Mouse (Mus musculus) left cerebral cortex, adult 9 months (tissue): ENCODE data around the gene Itgb3bp.

Source experiments
- DNase-seq, 2 experiments: peaks; one replicate each; pipeline ENCODE4 v3.0.0; 2022; ENCODE audit warnings: low spot score in 2 of 2

Itgb3bp gene

DNA sequence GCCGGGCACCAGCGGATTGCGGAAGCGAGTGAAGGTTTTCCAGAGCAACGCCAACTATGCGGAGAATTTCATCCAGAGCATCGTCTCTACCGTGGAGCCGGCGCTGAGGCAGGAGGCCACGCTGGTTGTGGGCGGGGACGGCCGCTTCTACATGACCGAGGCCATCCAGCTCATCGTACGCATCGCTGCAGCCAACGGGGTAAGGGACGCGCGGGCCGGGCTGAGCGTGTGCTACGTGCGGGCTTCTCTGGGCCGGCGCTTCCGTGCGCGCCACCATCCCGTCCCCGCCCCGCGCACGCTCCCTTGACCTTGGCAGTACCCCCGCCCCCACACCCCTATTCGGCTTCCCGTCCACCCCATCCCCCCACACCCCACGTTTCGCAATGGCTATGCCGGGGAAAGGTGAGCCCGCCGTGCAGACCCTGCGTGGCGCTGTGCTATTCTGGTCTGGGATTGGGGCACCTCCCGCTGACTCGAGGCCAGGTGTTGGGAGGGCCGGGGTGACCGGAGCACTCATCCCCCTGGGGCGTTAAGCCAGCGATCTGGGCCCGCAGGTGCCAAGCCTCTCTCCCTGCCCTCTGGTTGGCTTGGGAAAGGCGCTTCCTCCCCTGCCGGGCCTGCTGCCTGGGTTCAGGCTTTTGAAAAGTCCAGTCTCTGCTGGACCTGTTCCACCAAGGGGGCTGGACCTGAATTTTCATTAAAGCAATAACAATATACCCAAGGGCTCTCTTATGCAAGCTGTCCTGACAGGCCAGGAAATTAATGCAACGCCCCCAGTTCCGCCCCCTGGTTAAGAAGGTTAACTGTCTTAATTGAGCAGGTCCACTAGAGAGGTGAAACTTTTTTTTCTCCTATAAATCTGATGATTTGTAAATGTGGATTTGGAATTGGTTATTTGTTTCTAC lies at the start of gene Itgb3bp:
Gene Itgb3bp (minus strand): TSS at position 201 of the 905 bp plus-strand sequence.
- peak; percentile 39 to 68 for DNase-seq

DNA sequence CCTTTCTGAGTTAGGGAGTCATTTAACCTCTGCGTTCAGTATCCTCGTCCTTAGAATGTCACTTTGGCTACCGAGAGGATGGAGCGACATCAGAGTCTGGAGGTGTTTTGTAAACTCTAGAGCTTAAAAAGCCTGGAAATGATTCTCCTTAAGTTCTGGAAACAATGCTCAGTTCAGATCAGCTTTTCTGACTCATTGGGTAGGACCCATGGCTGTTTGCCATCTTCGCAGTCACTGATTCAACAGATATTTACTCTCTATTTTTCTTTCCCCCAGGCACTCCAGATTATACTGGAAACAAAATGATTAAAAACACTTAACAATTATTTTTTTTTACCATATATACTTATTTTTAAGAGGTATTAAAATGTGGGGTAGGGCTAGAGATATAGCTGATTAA lies 49.7 kb upstream of the Itgb3bp start:
- DNase-seq: no peak

DNA sequence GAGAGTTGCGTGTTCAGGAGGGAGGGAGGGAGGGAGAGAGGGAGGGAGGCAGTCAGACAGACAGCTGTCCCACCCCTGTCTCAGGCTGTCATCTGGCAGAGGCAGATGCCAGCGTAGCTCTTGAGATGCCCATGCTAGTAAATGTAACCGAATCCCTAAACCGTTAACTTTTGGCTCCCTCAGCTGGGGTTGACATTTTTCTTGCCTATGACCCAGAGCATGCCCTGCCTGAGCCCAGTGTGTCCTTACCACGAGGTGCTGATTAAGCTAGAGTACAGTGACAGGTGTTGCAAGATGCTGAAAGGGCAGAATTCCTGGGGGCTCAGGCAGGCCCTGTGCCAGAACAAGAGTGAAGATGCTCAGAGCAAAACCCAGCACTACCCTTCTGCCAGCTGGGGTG lies 44.8 kb upstream of the Itgb3bp start:
- DNase-seq: no peak

DNA sequence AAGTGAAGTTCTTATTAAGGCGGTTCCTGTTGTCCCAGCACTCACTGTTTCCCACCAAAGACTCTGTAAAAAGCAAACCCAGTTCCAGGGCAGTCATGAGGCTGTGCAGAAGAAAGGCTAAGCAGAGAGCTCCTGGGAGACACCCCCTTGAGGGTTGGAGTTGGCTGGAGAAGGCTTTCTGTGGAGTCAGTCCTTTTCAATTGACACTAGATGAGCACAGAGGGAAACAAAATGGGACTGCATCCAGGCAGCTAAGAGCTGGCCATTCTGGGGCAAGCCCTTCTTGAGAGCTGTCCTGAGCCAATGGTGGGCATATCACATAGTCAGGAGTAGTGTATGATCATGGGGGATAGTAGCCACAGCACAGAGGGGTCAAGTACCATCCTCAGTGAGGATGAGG lies 44.3 kb upstream of the Itgb3bp start:
- peak in 1 of 2 experiments; percentile 8 for DNase-seq

DNA sequence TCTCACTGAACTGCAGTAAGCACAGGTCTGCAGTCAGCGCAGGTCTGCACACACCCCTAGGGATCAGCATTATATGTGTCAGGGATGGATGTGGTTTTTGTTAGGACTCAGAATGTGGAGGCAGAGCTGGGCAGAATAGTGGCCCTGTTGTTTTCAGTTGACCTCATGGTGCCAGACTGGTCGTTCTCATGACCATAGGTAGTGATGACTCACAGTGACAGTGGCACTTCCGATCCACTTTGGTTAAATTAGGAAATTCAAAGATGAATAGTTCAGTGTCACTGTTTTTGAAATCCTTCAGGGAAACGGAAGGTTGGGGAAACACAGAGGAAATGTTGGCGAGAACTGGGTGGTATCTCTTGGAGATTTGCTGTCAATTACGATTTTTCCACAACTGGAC lies 43.3 kb upstream of the Itgb3bp start:
- DNase-seq: no peak

DNA sequence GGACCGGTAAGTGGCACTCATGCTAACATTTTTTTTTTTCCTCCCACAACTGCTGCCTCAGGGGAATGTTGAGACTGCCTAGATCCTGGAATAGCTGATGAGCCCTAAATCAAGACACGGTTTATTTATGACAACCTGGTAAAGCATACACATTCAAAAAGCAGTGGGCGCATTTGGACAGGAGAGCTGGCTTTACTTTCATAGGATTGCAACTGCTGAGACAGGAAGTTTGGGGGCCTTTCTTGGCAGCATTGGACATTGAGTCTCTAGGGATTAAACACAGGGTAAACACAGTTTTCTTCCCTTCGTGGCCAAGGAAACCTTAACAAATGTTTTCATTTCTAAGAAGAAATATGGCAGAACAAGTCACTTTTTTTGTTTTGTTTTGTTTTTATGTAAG lies 40.5 kb upstream of the Itgb3bp start:
- peak in 1 of 2 experiments; percentile 13 for DNase-seq

DNA sequence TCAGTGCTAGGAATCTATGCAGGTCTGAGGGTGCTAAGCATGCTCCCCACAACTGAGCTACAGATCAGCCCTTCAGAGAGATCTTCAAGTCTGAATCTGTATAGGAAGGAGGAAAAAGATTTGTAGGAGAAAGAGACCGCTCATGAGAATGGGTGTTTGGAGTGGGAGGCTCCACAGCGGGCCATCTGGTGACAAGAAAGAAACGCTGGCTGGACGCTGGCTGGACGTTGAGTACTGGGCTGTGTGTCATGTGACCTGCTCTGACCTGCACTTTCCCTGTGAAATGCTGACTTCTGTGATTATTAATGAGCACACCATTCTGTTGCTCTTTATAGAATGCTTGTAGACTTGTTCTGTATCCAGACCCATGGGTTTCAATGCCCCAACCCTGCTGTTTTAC lies 39.7 kb upstream of the Itgb3bp start:
- DNase-seq: peak in 1 of 2 experiments; percentile 10

DNA sequence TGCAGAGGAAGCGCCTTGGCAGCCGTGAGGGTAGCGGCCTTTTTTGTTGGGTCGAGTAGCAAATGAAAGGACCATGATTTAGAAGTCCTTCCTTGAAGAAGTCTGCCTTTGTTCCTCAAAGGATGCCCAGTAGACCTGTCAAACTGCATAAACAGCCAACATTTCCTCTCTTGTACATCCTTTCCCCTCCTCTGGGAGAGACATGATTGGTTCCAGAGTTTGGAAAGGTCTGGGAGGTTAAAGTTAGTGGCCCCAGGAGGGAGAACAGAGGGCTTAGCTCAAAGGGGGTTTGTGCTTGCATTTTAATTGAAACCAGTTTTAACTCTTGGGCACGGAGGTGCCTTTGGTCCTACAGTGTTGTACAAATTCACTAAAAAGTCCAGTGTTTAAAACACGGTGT lies 36.9 kb upstream of the Itgb3bp start:
- no peak for DNase-seq

DNA sequence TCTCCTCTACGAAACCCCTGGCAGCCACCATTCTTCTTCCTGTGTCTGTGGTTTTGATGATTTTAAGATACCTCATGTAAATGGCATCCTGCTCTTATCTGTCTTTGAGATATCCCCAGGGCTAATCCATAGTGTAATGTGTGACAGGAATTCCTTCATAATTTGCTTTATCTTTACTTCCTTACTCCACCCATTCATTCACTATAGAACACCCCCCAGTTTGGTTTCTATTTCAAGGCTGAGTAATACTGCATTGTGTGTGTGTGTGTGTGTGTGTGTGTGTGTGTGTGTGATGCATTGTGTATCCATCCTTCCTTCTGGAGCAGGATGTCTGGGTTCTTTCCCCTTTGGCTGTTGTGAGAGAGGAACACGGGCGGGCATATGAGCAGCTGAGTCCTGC lies 29.7 kb upstream of the Itgb3bp start:
- no peak for DNase-seq

DNA sequence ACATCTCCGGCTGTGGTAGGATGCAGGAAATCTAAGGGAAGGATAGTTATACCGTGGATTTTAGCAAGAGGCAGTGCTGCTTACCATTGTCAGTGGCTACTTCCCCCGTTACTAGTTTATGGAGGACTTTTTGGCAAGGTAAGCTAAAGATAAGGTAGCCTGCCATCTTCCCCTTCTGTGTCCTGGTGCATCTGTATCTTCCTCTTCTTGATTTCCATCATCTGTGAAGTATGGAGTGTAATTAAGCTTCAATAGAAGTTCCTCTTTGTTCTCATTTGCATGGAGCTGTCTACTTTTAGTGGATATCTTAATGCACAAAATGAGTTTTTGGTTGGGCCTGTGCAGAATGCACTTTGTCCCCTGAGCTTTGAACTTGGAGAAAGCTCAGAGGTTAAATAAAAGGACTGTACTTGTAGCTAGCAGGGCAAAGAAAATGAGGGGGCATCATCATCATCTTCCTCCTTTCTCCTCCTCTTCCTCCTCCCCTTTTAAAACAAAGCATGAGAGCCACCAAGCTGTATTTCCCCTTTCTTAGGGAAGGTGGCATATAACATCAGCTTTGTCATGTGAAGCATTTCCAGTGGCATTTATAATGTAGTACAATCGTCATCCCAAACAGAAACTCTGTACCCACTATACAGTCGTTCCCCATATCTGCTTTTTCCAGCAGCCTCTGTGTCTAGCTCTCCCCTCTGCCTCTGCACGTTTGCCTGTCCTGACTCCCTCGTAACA lies 28.6 kb upstream of the Itgb3bp start:
- no peak for DNase-seq

DNA sequence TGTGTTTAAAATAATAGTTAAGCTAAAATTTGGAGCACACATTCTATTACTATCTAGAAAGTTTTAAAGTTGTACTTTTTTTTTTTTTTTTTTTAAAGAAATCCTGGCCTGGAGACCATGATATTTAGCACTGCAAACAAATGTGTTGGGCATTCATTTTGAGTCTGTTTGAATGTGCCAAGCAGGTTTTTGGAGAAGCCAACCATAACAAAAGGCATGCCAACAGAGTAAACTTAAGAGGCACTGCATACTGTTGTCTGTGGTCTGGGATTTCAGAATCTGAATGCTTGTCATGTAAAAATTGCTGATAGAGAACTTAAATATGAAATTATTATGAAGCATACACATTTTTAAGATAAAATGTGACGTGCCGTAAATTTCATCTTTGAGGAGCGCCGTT lies 27.6 kb upstream of the Itgb3bp start:
- no peak for DNase-seq

DNA sequence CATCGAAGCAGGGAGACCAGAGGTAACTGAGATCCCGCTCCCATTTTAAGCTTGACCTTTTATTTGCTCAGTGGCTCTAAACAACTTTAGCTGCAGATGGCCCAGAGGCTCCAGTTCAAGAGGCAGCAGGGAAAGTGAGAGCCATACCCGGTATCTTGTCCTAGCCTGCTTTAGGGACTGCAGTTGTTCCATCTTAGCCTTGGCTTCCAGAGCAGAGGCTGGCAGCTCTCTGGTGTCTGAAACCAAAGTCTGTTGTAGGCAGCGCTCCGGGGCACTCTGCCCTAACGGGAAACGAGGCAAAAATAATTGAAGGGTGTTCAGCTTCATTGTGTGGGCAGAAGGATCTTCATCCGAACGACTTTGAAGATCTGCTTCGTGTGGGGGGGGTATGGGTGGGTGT lies 25.8 kb upstream of the Itgb3bp start:
- DNase-seq: no peak

DNA sequence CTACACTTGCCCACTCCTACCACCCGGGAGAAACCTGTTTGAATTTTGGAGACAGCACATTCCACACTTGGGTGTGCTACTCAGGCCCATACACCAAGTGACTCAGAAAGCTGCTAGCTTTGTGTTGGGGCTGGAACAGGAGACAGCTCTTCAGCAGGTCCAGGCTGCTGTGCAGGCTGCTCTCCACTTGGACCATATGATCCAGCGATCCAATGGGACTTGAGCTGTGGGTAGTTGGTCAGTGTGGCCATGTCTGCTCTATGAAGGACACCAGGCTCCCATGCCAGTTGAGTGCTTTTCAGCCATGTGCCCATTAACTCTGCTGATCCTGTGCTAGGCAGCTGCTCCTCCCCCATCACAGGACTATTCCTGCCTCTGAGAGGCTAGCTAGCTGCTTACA lies 24.3 kb upstream of the Itgb3bp start:
- DNase-seq: no peak

DNA sequence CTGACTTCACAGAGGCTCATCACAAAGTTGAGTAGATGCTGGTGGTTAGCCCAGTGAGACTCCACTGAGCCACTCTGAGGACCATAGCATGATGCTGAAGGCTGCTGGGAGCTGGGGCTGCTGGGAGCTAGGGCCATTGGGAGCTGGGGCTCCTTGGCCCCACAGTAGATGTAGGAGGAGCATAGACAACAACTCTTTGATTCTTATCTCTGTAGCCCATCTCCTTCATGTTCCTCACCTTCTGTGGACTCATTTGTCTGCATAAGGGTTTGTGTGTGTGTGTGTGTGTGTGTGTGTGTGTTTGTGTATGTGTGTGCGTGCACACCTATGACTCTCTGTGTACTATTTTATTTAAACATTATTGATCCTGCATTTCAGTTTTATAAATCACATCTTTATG lies 18.3 kb upstream of the Itgb3bp start:
- no peak for DNase-seq

DNA sequence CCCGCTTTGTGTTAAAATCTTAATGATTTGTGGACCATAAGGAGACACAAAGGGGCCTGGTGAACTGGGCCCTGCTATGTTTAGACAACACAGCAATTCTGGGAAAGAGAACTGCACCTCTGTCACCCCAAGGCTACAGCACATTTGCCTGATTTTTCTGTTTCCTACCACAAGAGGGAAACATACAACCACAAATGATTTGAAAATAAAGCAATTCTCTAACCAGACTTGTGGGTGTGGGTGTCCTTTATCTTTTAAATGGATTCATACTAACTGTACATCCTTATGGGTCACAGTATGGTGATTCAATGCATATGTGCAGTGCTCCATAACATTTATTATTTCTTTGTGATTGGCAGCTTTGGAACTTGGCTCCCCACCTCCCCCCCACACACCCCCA lies 17.6 kb upstream of the Itgb3bp start:
- DNase-seq: no peak

DNA sequence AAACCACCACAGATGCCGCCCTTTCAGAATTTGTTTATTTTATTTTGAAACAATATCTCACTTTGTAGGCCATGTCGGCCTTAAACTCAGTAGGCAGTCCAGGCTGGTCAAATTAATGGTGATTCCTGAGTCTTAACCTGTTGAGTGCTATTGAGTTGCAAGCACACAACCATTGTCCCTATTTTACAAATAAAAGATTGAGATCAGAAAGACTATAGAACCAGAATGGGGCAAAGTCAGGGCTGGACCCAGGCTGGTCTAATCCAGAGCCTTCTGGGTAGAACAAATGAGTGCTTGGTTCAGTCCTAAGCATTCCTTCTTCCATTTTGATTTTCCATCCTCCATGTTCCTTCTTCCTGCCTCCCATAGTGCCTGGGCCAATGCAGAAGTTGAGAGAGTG lies 16.9 kb upstream of the Itgb3bp start:
- DNase-seq: no peak

DNA sequence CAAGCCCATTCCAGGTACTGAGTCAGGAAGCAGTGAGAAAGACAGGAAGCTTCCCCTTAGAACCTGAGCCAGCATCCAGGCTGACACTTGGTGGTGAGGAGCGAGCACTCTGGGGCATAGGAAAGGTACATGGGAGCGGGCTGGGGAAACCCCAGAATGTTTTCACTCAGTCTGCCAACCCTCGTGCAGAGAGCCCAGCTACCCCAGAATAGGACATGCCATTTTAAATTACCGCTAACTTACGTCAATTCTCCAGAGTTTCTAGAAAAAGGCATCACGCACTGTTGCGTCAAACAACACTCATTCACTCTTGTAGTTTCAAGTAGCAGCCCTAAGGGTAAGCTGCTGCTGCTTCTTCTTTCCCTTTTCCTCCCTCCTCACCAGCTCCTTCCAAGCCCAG lies 15.4 kb upstream of the Itgb3bp start:
- DNase-seq: no peak

DNA sequence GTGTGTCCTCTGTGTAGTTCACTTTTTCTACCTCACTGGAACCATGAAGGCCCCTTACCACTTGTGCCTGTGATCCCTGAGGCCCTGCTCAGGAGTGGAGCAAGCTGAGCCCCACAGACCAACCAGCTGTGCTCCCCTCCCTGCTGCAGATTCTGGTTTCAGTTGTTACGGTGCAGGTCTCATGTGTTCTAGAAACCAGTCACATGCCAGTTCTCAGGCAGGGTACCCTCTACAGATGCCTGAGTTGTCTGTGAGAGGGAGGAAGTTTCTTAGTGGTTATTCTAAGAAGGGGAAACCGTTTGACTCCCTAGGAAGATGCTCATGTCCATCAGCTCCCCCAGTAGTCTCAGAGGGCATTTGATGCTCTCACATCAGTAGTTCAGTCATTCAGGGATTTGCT lies 15.0 kb upstream of the Itgb3bp start:
- DNase-seq: no peak

DNA sequence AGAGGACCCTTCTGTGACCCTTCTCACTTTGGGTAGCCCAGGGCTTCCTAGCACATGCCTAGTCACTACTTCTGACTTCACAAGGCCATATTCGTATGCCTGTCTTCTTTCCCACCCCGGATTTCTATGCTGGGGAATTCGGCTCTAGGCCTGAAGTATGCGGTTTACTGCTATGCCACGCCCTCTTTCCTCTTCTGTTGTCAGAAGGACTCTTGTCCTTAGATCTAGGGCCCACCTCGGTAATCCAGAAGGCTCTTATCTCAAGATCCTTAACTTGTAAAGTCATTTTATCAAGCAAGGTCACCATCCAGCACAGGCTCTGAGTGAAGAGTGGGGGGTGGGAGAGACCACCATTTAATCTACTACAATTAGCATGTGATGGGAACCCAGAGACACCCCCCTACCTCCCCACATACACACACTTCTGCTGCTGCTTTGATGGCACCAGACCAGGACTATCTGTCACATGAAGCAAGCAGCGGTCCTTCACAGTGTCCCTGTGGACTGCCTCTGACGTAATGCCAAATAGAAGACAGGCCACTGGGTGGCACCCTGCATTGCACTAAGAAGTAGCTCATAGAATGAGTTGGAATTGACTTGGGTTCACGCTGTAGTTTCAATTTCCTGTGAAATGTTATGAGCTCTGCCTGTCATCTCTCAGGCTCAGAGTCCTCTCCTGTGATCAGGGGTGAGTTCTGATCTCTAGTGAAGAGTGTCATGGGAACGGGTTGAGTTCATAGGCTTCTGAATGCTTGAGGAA lies 12.2 kb upstream of the Itgb3bp start:
- DNase-seq: no peak

DNA sequence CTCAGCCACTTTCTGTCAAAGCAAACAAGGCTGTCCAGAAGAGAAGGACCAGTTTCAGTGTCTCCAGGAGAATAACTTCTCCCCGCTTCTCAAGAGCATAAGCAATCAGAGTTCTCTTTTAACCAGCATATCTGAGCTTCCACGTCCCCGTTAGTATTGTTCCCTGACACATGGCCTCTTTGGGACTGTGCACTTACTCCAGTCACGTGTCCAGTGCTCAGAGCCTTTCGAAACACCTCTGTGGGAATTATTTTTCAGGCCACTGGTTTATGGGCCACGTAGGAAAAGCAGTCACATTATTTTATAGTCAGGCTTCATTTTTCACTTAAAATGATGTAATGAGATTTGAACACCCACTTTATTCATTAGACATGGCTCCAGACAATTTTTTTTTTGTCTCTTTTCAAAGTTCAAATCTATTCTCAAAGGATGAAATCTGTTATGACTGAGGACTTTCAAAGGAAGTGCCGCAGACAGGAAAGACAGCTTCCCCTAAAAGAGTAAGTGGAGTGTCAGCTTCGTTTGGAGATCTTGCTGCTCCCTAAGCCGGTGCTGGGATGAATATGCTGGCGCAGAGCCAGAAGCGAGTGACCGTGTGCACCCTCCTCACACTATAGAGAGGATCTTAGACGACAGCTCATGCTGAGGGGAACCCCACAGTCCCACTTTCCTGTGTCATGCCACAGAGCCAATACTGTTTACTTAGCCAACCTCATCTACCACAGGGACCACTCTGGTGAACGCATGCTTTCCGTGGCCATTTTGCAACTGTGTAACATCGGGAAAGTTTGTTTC lies 10.3 kb upstream of the Itgb3bp start:
- DNase-seq: no peak

DNA sequence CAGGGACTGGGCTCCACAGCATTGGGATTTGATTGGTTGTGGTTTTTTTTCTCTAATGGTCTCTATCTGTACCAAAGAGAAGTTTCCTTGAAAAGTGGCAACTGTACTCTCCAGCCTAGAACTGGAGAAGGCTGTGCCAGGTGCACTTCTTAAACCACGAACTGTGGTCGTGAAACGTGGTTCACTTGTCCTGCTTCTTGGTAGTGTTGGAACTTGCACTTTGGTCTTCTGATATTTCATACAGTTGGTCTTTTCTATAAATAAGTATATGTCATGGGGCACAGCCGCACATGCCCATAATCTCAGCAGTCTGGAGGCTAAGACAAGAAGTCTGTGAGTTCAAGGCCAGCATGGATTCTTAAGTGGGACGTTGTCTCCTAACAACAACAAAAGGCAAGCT lies 6.7 kb upstream of the Itgb3bp start:
- DNase-seq: no peak

DNA sequence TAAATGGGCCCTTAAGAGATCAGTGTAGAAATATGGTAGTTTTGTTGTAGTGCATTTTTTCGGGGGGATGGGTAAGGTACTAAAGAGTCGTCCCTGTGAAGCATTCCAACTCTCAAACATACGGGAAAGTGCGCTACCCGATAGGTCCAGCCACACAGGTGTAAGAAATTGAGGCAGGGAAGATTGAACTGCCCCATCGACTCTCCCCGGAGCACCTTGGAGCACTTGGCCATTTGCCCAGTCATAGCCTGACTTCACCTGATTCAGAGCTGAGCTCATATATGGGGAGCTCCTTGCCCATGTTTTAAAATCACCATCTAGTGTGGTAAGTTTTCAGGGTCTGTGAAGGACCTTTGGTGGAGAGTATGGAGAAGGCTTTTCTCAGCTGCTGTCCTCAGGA lies 5.2 kb upstream of the Itgb3bp start:
- DNase-seq: no peak
